Mouse (Mus musculus) hindbrain, embryonic 12.5 days (tissue): ENCODE results near the gene Hyal2. TPM values are rescaled to one million over a fixed set of nuclear protein-coding genes. Genes with fewer than 3 reads are reported as not detected.
"Not testable (repeated sequence)": the region's sequence is repeated elsewhere in the genome, so short reads cannot be mapped to it uniquely, and the experiment has no call there.

Source experiments
- ATAC-seq: fragments of 200-750 bp; cut with Nextera tagmentation; 2 replicates; pipeline ENCODE4 v1.8.0; 2017; ENCODE audit warnings: moderate TSS enrichment; ENCODE audit not compliant: low FRiP score
- H3K27ac ChIP-seq: fragments of 300-500 bp; sonication (generic); 2 replicates; pipeline ENCODE4 v1.5.1; 2016; ENCODE audit warnings: mild to moderate bottlenecking
- H3K27me3 ChIP-seq: fragments of 300-500 bp; sonication (generic); 2 replicates; pipeline ENCODE4 v1.6.1; 2016; ENCODE audit warnings: mild to moderate bottlenecking
- H3K36me3 ChIP-seq: fragments of 300-500 bp; sonication (generic); 2 replicates; pipeline ENCODE4 v1.6.1; 2016; ENCODE audit warnings: mild to moderate bottlenecking
- H3K4me1 ChIP-seq: fragments of 300-500 bp; sonication (generic); 2 replicates; pipeline ENCODE4 v1.6.1; 2016
- H3K4me2 ChIP-seq: fragments of 300-500 bp; sonication (generic); replicated peaks from 2 replicates; pipeline ENCODE4 v1.6.1; 2016; ENCODE audit warnings: mild to moderate bottlenecking
- H3K4me3 ChIP-seq: fragments of 300-500 bp; sonication (generic); 2 replicates; pipeline ENCODE4 v1.5.1; 2016; ENCODE audit warnings: mild to moderate bottlenecking
- H3K9ac ChIP-seq: fragments of 300-500 bp; sonication (generic); 2 replicates; pipeline ENCODE4 v1.6.1; 2016; ENCODE audit warnings: mild to moderate bottlenecking, moderate library complexity
- H3K9me3 ChIP-seq: fragments of 300-500 bp; sonication (generic); replicated peaks from 2 replicates; pipeline ENCODE4 v1.6.1; 2016; ENCODE audit warnings: mild to moderate bottlenecking
- WGBS: fragments of 180-500 bp; shearing (Covaris S2); methylation state at CpG from one replicate; pipeline ENCODE4 v1.1.7; 2016; 5-methylcytosine and 5-hydroxymethylcytosine counted together
- polyA plus RNA-seq: library from polyadenylated mRNA; unstranded; fragments of >200 nt; fragmentation: Nextera tagmentation; extraction: Ambion mirVana; gene quantifications from 2 replicates; pipeline ENCODE4 v1.2.1, GENCODE M21; 2016

The Hyal2 gene
- polyA plus RNA-seq, 1 experiment from 2014 or later = 105 TPM

GRCm38 (mm10) chr9:107573774-107574173 is 6.0 kb downstream of the Hyal2 start:
- H3K4me3 ChIP-seq, ATAC-seq, H3K4me2 ChIP-seq, H3K27ac ChIP-seq, H3K27me3 ChIP-seq, H3K9ac ChIP-seq, H3K9me3 ChIP-seq: not testable (repeated sequence)
- Histone ChIP-seq H3K36me3 (peaks cover 42% of the 10 kb centered on the region), H3K4me1 (peaks cover 41% of the 10 kb centered on the region)
- 81% methylated on average over 6 of the region's 6 CpGs for WGBS

GRCm38 (mm10) chr9:107575579-107576356 is 8.0 kb downstream of the Hyal2 start:
- H3K4me1 ChIP-seq = peaks cover 40% of the 10 kb centered on the region

GRCm38 (mm10) chr9:107576357-107577107 is 8.8 kb downstream of the Hyal2 start, which contains the start of gene Hyal1:
Hyal1 (plus strand) TSS chr9:107576927.
- WGBS = 27% methylated on average over 16 of the region's 16 CpGs
- H3K36me3 ChIP-seq = peaks cover 28% of the 10 kb centered on the region
- peak within 1 kb of the TSS; percentile 14; the same call in 1 of the 2 replicates for H3K27ac ChIP-seq
- peak; percentile 50; the same call in 1 of the 2 replicates for ATAC-seq
- peak within 1 kb of the TSS; percentile 22 for H3K4me3 ChIP-seq
- no peaks in the 10 kb centered on the region for H3K9me3 ChIP-seq
- H3K27me3 ChIP-seq = no peaks in the 10 kb centered on the region
- H3K4me2 ChIP-seq = peak within 1 kb of the TSS; percentile 46
- H3K9ac ChIP-seq = peak within 1 kb of the TSS; percentile 49
- peaks cover 39% of the 10 kb centered on the region for H3K4me1 ChIP-seq

More at GRCm38 (mm10) chr9:107575579-107576356, 8.0 kb downstream of the Hyal2 start:
- 81% methylated on average over 14 of the region's 14 CpGs for WGBS
- peak overlapping the region; percentile 14; the same call in 1 of the 2 replicates for H3K27ac ChIP-seq
- no peak overlapping the region for H3K9ac ChIP-seq
- peaks cover 36% of the 10 kb centered on the region for H3K36me3 ChIP-seq
- no peak overlapping the region for H3K4me2 ChIP-seq
- no peaks in the 10 kb centered on the region for H3K9me3 ChIP-seq
- no peaks in the 10 kb centered on the region for H3K27me3 ChIP-seq
- no peak overlapping the region for H3K4me3 ChIP-seq
- no peak for ATAC-seq

GRCm38 (mm10) chr9:107577871-107578270 is 10.1 kb downstream of the Hyal2 start:
- ATAC-seq = no peak
- no peaks in the 10 kb centered on the region for H3K27me3 ChIP-seq
- peaks cover 15% of the 10 kb centered on the region for H3K36me3 ChIP-seq
- no peak overlapping the region for H3K9ac ChIP-seq
- no peaks in the 10 kb centered on the region for H3K9me3 ChIP-seq
- no peak overlapping the region for H3K27ac ChIP-seq
- H3K4me2 ChIP-seq = no peak overlapping the region
- peaks cover 35% of the 10 kb centered on the region for H3K4me1 ChIP-seq
- 94% methylated on average over 10 of the region's 10 CpGs for WGBS
- no peak overlapping the region for H3K4me3 ChIP-seq

- H3K9me3 ChIP-seq = no peaks in the 10 kb centered on the region
- WGBS = 90% methylated on average over 3 of the region's 3 CpGs
- no peak within 1 kb of the TSS for H3K27ac ChIP-seq
- H3K36me3 ChIP-seq = peaks cover 14% of the 10 kb centered on the region
- H3K27me3 ChIP-seq = no peaks in the 10 kb centered on the region
- H3K4me2 ChIP-seq = 0 out of 2 replicates have a peak within 1 kb of the TSS, but pooled peaks have one; percentile 97
- H3K9ac ChIP-seq = no peak within 1 kb of the TSS
- H3K4me1 ChIP-seq = peaks cover 33% of the 10 kb centered on the region
- no peak for ATAC-seq
- no peak within 1 kb of the TSS for H3K4me3 ChIP-seq
These were observed 10.8 kb downstream of the Hyal2 start, which contains the start of gene Naa80 for GRCm38 (mm10) chr9:107578587-107578986. Naa80 (plus strand) TSS chr9:107578887.

- H3K9ac ChIP-seq = no peak overlapping the region
- H3K27me3 ChIP-seq = no peaks in the 10 kb centered on the region
- H3K27ac ChIP-seq = no peak overlapping the region
These were observed 11.5 kb downstream of the Hyal2 start for GRCm38 (mm10) chr9:107579023-107579900.

GRCm38 (mm10) chr9:107580501-107581317 is 13.0 kb downstream of the Hyal2 start, which contains the start of gene Hyal3:
Hyal3 (plus strand) TSS chr9:107580818.
- H3K4me2 ChIP-seq = peak within 1 kb of the TSS; percentile 97
- H3K9ac ChIP-seq = peak within 1 kb of the TSS; percentile 79
- H3K4me3 ChIP-seq = peak within 1 kb of the TSS; percentile 63
- no peaks in the 10 kb centered on the region for H3K9me3 ChIP-seq
- WGBS = under 1% methylated on average over 32 of the region's 32 CpGs
- ATAC-seq = peak; percentile 76
- H3K27me3 ChIP-seq = no peaks in the 10 kb centered on the region
- H3K36me3 ChIP-seq = peaks cover 9% of the 10 kb centered on the region
- H3K4me1 ChIP-seq = peaks cover 33% of the 10 kb centered on the region
- peak within 1 kb of the TSS; percentile 84 for H3K27ac ChIP-seq

More at GRCm38 (mm10) chr9:107579023-107579900, 11.5 kb downstream of the Hyal2 start:
- H3K9me3 ChIP-seq = no peaks in the 10 kb centered on the region
- H3K4me1 ChIP-seq = peaks cover 33% of the 10 kb centered on the region
- 0 out of 2 replicates have a peak overlapping the region, but pooled peaks have one; percentile 97 for H3K4me2 ChIP-seq
- WGBS = 94% methylated on average over 14 of the region's 14 CpGs
- no peak for ATAC-seq
- no peak overlapping the region for H3K4me3 ChIP-seq
- H3K36me3 ChIP-seq = peaks cover 14% of the 10 kb centered on the region

- 78% methylated on average over 4 of the region's 4 CpGs for WGBS
- Histone ChIP-seq H3K9me3 (no peaks in the 10 kb centered on the region), H3K27me3 (no peaks in the 10 kb centered on the region), H3K36me3 (peaks cover 9% of the 10 kb centered on the region), H3K4me2 (peak overlapping the region; percentile 97), H3K9ac (peak overlapping the region; percentile 79; the same call in 1 of the 2 replicates), H3K27ac (peak overlapping the region; percentile 84; the same call in 1 of the 2 replicates), H3K4me1 (peaks cover 30% of the 10 kb centered on the region), H3K4me3 (peak overlapping the region; percentile 63)
- ATAC-seq = no peak
These were observed 13.8 kb downstream of the Hyal2 start for GRCm38 (mm10) chr9:107581584-107581983.

GRCm38 (mm10) chr9:107582509-107583062 is 14.8 kb downstream of the Hyal2 start:
- Histone ChIP-seq H3K4me3 (no peak overlapping the region), H3K9ac (no peak overlapping the region), H3K36me3 (peaks cover 9% of the 10 kb centered on the region), H3K9me3 (no peaks in the 10 kb centered on the region), H3K27me3 (no peaks in the 10 kb centered on the region), H3K4me1 (peaks cover 22% of the 10 kb centered on the region), H3K27ac (no peak overlapping the region), H3K4me2 (no peak overlapping the region)
- no peak for ATAC-seq
- 87% methylated on average over 7 of the region's 7 CpGs for WGBS

GRCm38 (mm10) chr9:107583174-107583573 is 15.4 kb downstream of the Hyal2 start:
- Histone ChIP-seq H3K4me3 (no peak overlapping the region), H3K27me3 (no peaks in the 10 kb centered on the region), H3K9me3 (no peaks in the 10 kb centered on the region), H3K36me3 (peaks cover 9% of the 10 kb centered on the region), H3K9ac (no peak overlapping the region), H3K4me2 (no peak overlapping the region), H3K4me1 (peaks cover 25% of the 10 kb centered on the region), H3K27ac (no peak overlapping the region)
- WGBS = 94% methylated on average over 14 of the region's 14 CpGs
- ATAC-seq = no peak
